Mouse (Mus musculus): ENCODE data around the gene Spc25.

Spc25 gene

DNA sequence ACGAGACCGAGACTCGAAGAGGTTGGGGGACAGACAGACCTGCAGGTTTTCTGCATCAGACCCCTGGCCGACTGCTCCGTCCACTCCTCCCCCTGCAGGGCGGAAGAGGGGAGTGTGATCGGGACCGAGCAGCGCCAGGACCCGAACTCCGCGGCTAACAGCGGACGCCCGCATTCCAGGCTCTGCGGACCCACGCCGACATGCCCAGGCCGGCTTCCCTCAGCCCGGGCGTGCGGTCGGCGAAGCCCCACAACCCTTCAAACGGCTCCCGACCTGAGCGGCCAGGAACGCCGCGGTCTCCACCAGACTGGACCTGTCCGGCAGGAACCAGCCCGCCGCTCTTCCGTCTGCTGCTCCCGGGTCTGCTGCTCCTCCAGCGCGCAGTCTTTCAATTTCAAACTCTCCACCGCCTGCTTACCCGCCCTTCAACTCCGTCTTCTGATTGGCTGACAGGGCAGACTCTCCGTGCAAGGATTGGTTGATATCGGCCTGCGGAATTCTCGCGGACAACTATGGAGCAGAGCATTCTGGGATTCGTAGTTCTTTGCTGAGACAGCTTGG is at the start of gene Spc25:
TSS of gene Spc25 (minus strand) at position 404 of the 561 bp plus-strand sequence.
- in situ Hi-C loops (cut with MboI; ENCODE audit: low pct_unique_long_range_greater_than_20kb in 1 of 2, low sequenced_read_pairs in 2 of 2, unreplicated experiment in 1 of 2), result no loop called here

DNA sequence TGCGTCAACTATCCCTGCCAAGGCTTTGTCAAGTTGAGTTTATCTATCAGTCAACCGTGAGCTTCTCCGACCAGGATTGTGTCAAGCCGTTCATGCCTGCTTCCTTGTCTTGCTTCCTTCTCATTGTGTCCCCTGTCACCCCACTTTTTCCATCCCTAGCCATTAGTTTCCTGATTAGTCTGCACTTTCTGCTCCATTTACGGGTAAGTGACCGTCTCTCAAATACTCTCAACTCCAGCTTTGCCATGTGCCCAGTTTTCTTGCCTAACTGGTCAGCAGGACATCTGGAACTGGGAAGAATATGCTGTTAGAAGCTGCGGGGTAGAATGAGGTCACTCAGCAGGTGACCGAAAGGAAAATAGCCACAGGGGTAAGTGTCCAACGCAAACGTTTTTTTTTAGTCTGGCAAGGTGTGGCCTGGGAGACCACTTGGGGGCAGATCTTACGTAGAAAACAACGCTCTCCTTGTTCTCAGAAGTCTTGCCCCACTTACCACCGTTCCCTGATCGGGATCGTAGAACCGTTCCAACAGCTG is 42.3 kb upstream of the Spc25 start:
- in situ Hi-C loops (cut with MboI; ENCODE audit: low pct_unique_long_range_greater_than_20kb in 1 of 2, low sequenced_read_pairs in 2 of 2, unreplicated experiment in 1 of 2), result no loop called here

GRCm38 (mm10) chr2:69247081-69247480 is 41.1 kb upstream of the Spc25 start:
- in situ Hi-C loops (cut with MboI; ENCODE audit: low pct_unique_long_range_greater_than_20kb in 1 of 2, low sequenced_read_pairs in 2 of 2, unreplicated experiment in 1 of 2), result no loop called here

- in situ Hi-C loops (cut with MboI; ENCODE audit: low pct_unique_long_range_greater_than_20kb in 1 of 2, low sequenced_read_pairs in 2 of 2, unreplicated experiment in 1 of 2), result no loop called here
Observed at GRCm38 (mm10) chr2:69244924-69245323, 38.9 kb upstream of the Spc25 start.

- in situ Hi-C loops (cut with MboI; ENCODE audit: low pct_unique_long_range_greater_than_20kb in 1 of 2, low sequenced_read_pairs in 2 of 2, unreplicated experiment in 1 of 2), result no loop called here
Observed at GRCm38 (mm10) chr2:69239315-69239714, 33.3 kb upstream of the Spc25 start.

- in situ Hi-C loops (cut with MboI; ENCODE audit: low pct_unique_long_range_greater_than_20kb in 1 of 2, low sequenced_read_pairs in 2 of 2, unreplicated experiment in 1 of 2), result no loop called here
Observed at GRCm38 (mm10) chr2:69234976-69235678, 29.1 kb upstream of the Spc25 start.

- in situ Hi-C loops (cut with MboI; ENCODE audit: low pct_unique_long_range_greater_than_20kb in 1 of 2, low sequenced_read_pairs in 2 of 2, unreplicated experiment in 1 of 2), result no loop called here
Observed at GRCm38 (mm10) chr2:69232101-69232500, 26.1 kb upstream of the Spc25 start.

DNA sequence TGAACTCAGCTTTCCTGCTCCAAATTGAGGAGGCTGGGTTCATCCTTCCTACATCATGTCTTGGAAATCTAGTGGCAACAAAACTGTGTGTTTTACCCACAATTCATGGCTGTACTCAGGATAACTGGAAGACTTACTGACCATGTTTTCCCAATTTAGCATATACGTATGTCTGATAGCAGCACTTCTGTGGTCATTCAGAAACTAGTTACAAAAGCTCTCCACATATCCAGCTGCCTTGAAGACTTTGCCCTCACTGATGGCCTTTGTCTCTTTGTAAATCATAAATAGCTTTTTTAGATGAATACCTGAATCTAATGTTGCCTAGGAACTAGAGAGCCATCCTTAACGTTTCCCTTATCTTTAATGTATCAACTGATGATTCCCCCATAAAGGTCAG is 24.1 kb upstream of the Spc25 start:
- in situ Hi-C loops (cut with MboI; ENCODE audit: low pct_unique_long_range_greater_than_20kb in 1 of 2, low sequenced_read_pairs in 2 of 2, unreplicated experiment in 1 of 2), result no loop called here

GRCm38 (mm10) chr2:69228635-69229034 is 22.6 kb upstream of the Spc25 start:
- in situ Hi-C loops (cut with MboI; ENCODE audit: low pct_unique_long_range_greater_than_20kb in 1 of 2, low sequenced_read_pairs in 2 of 2, unreplicated experiment in 1 of 2), result no loop called here

DNA sequence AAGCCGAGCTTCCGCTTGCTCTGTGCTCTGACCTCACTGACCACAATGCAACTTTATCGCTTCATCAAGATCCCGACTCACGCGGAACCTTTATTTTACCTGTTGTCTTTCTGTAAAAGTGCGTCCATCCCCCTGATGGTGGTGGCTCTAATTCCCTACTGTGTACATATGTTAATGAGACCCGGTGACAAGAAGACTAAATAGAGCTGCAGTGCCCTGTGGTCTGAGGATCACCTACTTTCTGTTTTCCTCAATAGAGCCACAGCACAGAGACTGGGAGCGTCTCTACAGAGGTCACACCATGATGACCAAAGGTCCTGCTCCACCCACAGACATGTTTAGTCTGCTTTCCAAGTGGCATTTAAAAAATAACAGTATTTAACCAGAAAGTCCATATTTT is 20.9 kb upstream of the Spc25 start:
- in situ Hi-C loops (cut with MboI; ENCODE audit: low pct_unique_long_range_greater_than_20kb in 1 of 2, low sequenced_read_pairs in 2 of 2, unreplicated experiment in 1 of 2), result no loop called here

DNA sequence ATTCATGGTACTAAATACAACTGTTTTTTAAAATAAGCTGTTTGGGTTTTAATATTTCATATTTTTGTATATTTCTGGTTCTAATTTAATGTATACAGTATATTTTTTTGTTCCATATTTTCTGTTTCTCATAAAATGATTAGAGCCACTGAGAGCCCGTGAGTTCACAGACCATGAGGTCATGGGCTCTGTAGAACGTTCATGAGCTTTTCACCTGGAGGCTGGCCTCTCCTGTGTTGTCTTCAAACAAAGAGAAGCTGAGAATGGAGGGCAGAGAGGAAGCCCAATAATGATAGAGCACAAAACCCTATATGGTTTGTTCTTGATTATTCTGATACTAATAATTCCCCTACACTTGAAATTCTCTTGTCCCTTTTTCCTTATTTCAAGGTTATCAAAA is 18.7 kb upstream of the Spc25 start:
- in situ Hi-C loops (cut with MboI; ENCODE audit: low pct_unique_long_range_greater_than_20kb in 1 of 2, low sequenced_read_pairs in 2 of 2, unreplicated experiment in 1 of 2), result no loop called here

DNA sequence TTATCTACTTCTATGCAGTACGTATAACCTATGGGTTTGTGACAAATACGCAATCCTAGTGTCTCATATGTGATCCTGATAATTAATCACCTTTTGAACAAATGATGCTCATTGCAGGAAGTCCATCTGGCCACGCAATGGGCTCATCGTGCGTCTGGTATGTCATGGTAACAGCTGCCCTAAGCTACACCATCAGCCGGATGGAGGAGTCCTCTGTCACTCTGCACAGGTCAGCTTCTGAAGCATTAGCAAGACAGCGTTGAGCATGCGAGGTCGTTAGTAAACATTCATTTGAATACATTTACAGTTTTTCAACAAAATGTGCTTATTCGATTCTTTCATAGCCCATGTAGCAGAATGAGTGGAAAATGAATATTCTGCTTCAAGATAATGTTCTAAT is 16.8 kb upstream of the Spc25 start:
- in situ Hi-C loops (cut with MboI; ENCODE audit: low pct_unique_long_range_greater_than_20kb in 1 of 2, low sequenced_read_pairs in 2 of 2, unreplicated experiment in 1 of 2), result no loop called here

DNA sequence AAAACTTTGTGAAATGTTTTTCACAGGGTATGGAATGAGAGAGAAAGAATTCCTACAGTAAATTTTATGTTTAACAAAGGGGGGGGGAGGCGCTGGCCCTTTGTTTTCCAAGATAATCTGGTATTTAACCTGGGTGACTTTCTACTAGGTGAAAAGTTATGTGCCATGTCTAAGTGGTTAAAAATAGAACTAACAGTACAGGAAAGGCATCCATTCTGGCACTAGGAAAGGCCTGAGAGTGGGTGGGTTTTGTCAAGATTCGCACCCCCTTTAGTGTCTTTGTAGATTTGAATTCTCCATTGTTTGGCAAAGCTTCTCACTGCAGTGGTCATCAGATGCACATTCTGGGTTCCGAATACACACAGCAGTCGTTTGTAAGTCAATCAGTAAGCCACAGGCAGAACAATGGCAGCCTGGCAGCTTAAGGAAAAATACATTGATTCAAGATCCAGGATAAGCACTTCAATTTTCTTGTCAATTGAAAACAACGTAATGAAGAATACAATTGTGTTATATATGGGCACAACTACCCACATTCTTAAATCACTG is 15.9 kb upstream of the Spc25 start:
- in situ Hi-C loops (cut with MboI; ENCODE audit: low pct_unique_long_range_greater_than_20kb in 1 of 2, low sequenced_read_pairs in 2 of 2, unreplicated experiment in 1 of 2), result no loop called here

GRCm38 (mm10) chr2:69215242-69215641 is 9.2 kb upstream of the Spc25 start:
- in situ Hi-C loops (cut with MboI; ENCODE audit: low pct_unique_long_range_greater_than_20kb in 1 of 2, low sequenced_read_pairs in 2 of 2, unreplicated experiment in 1 of 2), result no loop called here

DNA sequence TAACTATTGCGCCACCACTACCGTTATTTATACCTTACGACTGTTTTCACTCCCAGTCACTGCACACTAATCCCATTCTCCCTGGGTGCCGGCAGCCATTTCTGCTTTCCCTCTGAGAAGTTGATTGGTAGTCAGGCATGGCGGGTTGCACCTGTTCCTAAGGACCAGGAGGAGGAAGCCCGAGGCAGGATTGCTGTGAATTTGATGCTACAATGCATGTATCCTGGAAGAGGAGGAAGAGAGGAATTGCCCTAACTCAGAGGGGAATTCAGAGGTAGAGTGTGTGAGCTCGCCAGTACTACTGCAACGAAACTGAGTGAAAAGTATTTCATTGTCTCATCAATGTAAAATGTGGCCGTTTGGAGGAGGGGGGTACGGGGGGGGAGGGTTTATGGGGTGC is 6.7 kb upstream of the Spc25 start:
- in situ Hi-C loops (cut with MboI; ENCODE audit: low pct_unique_long_range_greater_than_20kb in 1 of 2, low sequenced_read_pairs in 2 of 2, unreplicated experiment in 1 of 2), result no loop called here

- in situ Hi-C loops (cut with MboI; ENCODE audit: low pct_unique_long_range_greater_than_20kb in 1 of 2, low sequenced_read_pairs in 2 of 2, unreplicated experiment in 1 of 2), result no loop called here
Observed at GRCm38 (mm10) chr2:69210773-69211172, 4.8 kb upstream of the Spc25 start, which contains the start of gene G6pc2. Gene G6pc2, plus strand, starts transcription at chr2:69211073.

GRCm38 (mm10) chr2:69209684-69210083 is 3.7 kb upstream of the Spc25 start:
- in situ Hi-C loops (cut with MboI; ENCODE audit: low pct_unique_long_range_greater_than_20kb in 1 of 2, low sequenced_read_pairs in 2 of 2, unreplicated experiment in 1 of 2), result no loop called here

DNA sequence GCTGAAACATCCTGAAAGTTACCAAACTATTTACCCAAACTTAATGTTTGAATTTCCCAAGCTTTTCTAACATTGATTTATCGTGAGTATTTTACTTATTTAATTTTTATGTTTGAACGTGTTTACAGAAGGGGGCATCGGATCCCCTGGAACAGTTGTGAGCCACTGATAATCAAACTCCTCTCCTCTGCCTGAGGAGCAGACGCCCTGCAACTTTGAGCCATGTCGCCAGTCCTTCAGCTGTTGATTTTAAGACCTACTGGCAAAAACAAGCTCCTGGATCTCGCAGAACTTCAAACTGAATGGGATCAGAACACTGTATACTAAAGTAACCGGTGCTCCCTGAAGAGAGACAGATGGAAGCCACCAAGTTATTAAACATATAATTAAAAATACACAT is 529 bp upstream of the Spc25 start:
- in situ Hi-C loops (cut with MboI; ENCODE audit: low pct_unique_long_range_greater_than_20kb in 1 of 2, low sequenced_read_pairs in 2 of 2, unreplicated experiment in 1 of 2), result no loop called here

DNA sequence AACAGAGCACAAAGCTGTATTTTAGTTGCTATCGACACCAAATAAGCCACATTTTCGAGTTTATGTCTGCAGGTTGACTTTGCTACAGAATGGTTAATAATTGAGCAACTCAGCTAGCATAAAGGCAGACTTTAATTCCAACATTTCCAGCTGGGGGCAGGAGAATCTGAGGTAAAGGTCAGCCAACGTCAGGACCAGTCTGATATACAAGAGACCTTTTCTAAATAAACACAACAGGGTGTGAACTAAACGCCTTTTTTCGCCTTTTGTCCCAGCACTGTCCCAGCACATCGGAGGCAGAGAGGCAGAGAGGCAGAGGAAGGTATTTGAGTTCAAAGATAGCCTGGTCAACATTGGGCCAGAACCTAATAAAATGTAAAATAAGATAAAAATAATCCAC is 809 bp downstream of the Spc25 start:
- in situ Hi-C loops (cut with MboI; ENCODE audit: low pct_unique_long_range_greater_than_20kb in 1 of 2, low sequenced_read_pairs in 2 of 2, unreplicated experiment in 1 of 2), result no loop called here

DNA sequence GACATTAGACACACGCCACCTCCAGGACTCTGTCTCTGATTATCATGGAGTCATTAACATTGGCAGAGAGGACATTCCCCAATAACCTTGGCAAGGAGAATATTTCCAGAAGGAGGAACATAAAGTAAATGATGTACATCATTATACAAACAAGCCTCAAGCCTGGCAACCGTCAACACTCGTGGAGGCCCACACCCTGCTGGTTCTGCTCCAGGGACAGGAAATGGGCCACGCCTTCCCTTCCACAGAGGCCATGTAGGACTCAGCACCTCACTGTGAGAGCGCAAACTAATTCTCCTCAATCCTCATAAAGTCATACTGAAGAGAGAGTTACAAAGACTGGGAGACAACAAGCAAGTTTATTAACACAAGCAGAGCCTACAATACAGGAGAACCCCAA is 12.4 kb downstream of the Spc25 start:
- in situ Hi-C loops (cut with MboI; ENCODE audit: low pct_unique_long_range_greater_than_20kb in 1 of 2, low sequenced_read_pairs in 2 of 2, unreplicated experiment in 1 of 2), result no loop called here
